Mouse (Mus musculus) left cerebral cortex, postnatal 14 days (tissue): ENCODE data around the gene Spire2. TPM values are rescaled to one million over a fixed set of nuclear protein-coding genes. Genes with fewer than 3 reads are reported as not detected.

Experiments
- DNase-seq, 2 experiments: peaks; one replicate each; pipeline ENCODE4 v3.0.0; 2021 to 2022; ENCODE audit warnings: low spot score in 2 of 2, mixed read lengths in 1 of 2
- intact Hi-C: fragments of 180-260 bp; cut with DNase I; formaldehyde crosslinking; loops from one replicate; pipeline ENCODE4 v1.15.1; 2025
- total RNA-seq, 2 experiments: library from RNA; stranded (reverse); gene quantifications; 2 replicates each; pipeline ENCODE4 v1.2.3; 2021

Gene Spire2
- total RNA-seq, 2 experiments from 2014 or later = 16.3 to 17.1 TPM

GRCm38 (mm10) chr8:123331301-123331700 lies 1.2 kb upstream of the Spire2 start:
- intact Hi-C loops = no loop called here
- no peak for DNase-seq

GRCm38 (mm10) chr8:123331810-123332209 lies 703 bp upstream of the Spire2 start:
- intact Hi-C loops = no loop called here
- DNase-seq = peak in 1 of 2 experiments; percentile 39

GRCm38 (mm10) chr8:123333091-123333587 lies 626 bp downstream of the Spire2 start:
- intact Hi-C loops = no loop called here
- DNase-seq = no peak

- DNase-seq = peak; percentile 41 to 43
- intact Hi-C loops = no loop called here
These were observed 1.4 kb downstream of the Spire2 start for GRCm38 (mm10) chr8:123333864-123334263.

DNA sequence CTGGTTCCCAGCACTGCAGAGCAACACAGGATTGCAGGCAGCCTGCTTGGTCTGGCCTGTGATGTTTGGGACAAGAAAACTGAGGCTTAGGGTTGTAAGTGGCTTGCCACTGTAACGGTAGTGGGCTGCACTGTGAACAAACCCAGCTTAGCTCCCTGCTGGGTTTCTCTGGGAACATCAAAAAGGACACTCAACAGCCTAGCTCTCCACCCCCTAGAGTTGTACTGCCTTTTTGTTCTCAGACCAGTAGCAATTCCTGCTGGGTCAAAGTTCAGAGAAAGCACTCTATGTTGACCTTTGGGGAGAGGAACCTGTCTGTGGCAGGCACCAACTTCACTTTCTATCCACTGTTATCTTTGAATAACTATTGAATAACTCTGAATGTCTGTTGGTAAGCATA lies 2.0 kb downstream of the Spire2 start:
- no peak for DNase-seq
- intact Hi-C loops = no loop called here

- intact Hi-C loops = no loop called here
- DNase-seq = no peak
These were observed 5.0 kb downstream of the Spire2 start for GRCm38 (mm10) chr8:123337475-123337874.

DNA sequence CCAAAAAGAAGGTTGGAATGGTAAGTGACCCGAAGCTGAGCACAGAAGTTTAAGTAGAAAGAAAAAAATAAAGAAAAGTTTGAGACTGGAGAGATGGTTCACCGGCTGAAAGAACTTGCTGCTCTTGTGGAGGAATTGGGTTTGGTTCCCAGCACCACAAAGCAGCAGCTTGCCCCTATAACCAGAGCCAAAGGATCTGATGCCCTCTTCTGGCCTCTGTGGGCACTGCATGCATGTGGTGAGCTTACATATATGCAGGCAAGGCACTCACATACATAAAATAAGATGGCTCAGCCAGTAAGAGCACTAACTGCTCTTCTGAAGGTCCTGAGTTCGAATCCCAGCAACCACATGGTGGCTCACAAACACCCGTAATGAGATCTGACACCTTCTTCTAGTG lies 7.6 kb downstream of the Spire2 start:
- intact Hi-C loops = no loop called here
- no peak for DNase-seq

- intact Hi-C loops = no loop called here
- no peak for DNase-seq
These were observed 8.8 kb downstream of the Spire2 start for GRCm38 (mm10) chr8:123341040-123342015.

- intact Hi-C loops = no loop called here
- DNase-seq = no peak
These were observed 9.7 kb downstream of the Spire2 start for GRCm38 (mm10) chr8:123342253-123342652.

DNA sequence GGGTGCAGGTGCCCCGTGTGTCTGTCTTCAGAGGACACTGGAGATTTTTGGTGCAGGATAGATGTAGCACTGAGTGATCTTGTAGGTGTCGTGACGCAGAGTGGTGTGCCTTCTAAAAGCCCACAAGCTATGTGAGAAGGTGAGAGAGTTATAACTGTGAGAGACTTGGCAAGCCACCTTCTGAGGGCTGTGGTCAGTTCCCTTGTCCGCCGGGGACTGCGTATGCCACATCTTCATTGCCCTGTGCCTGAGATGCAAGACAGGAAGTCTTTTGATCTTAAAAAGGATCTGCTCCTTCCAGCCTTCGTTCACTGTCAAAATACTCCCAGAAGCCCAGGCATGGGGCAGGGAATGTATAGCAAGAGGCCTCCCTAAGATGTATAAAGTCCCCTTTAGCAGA lies 10.4 kb downstream of the Spire2 start:
- no peak for DNase-seq

GRCm38 (mm10) chr8:123343422-123343821 lies 10.9 kb downstream of the Spire2 start:
- no peak for DNase-seq
- intact Hi-C loops = no loop called here

More for the DNA sequence above, 10.4 kb downstream of the Spire2 start:
- intact Hi-C loops = no loop called here

- DNase-seq = no peak
- intact Hi-C loops = no loop called here
These were observed 12.6 kb downstream of the Spire2 start for GRCm38 (mm10) chr8:123345135-123345534.

GRCm38 (mm10) chr8:123345856-123346255 lies 13.3 kb downstream of the Spire2 start:
- DNase-seq = no peak
- intact Hi-C loops = no loop called here

- intact Hi-C loops = no loop called here
- DNase-seq = no peak
These were observed 14.8 kb downstream of the Spire2 start for GRCm38 (mm10) chr8:123347293-123347692.

GRCm38 (mm10) chr8:123348237-123348843 lies 15.8 kb downstream of the Spire2 start:
- intact Hi-C loops = no loop called here
- DNase-seq = peak; percentile 52 to 61

DNA sequence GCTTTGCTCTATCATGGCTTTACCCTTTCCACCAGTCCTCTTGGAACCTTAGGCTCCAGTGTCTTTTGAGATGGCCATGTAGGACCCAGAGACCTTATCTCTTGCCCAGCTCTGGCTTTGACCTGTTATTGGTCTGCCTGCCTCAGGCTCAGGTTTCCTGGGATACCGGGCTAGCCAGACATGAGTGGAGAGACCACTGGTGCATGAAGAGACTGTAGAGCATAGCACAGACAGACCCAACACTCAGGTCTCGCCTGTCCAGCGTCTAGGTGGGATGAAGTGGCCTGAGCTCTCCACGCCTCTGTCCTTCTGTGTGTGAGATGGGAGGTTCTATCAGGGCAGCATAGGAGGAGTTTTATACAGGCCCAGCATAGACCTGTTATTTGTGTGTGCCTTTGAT lies 16.6 kb downstream of the Spire2 start:
- DNase-seq = no peak
- intact Hi-C loops = no loop called here

- DNase-seq = no peak
- intact Hi-C loops = no loop called here
These were observed 19.6 kb downstream of the Spire2 start for GRCm38 (mm10) chr8:123352118-123352517.

DNA sequence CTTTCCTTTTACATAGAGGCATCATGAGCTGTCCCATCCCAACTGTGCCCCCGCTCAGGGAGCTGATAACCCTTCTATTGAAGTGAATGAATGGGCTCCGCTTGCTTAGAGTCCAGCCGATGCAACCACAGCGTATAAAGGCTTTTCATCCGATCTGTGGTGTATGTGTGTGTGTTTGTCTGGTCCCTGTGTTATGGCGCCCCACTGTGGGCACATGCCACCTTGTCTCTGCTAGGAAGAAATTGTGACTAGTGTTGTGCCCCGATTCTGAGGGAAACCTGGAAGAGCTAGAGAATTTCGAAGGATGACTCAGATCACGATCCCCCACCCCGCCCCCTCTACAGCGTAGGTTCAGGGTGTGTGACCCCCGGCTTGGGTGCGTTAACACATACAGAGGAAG lies 20.3 kb downstream of the Spire2 start:
- intact Hi-C loops = no loop called here
- peak; percentile 66 to 85 for DNase-seq

DNA sequence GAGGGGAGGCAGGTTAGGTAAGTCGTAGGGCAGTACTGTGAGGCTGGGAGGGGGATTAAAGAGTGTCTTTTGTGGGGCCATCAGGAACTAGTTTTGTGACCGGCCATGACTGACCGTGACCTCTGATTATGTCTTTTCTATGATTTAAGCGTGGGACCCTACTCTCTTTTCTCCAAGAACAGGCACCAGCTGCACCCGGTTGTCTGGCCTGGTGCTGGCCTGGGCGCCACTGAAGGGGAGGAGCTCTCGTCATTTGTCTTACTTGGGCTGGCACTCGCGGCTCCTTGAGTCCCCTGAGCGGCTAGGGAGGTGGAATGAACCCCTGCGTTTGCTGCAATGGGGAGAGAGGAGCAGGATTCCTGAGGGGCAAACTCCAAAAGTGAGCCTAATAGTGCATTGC lies 20.7 kb downstream of the Spire2 start:
- no peak for DNase-seq
- intact Hi-C loops = no loop called here

DNA sequence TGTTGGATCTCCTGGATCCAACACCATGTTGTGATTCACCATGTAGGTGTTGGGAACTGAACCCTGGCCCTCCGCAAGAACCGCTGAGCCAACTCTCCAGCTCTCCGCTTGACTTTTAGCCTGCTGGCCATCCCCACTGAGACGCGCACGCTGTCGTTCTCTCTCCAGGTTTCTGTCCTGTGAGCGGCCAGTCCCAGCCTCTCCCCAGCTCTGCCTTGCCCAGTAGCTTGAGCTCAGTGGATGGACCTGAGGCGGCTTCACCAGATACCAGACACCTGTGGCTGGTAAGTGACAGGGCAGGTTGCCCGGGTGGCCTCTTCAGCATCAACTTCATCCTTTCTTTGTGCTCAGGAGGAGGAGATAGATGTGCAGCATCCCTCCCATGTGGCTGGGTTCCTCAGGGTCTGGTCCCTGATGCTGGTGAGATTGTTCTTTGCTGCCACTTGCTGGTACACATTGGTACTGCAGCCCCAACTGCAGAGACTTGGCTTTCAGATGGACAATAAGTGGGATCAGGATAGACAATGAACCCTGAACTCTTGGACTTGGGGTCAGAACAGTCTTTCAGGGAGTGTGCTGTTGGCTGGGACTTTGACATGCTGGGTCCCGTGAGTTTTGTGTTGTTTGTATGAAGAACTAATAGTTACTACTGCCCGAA lies 28.7 kb downstream of the Spire2 start:
- DNase-seq = peak; percentile 88 to 90
- intact Hi-C loops = loop anchor here (1.0 kb wide), 1 partner anchor 42 kb away; no protein-coding TSS in a partner anchor
